Mouse (Mus musculus): ENCODE measurements at regions not wholly inside any gene's neighbourhood (a gene's known extent, or its start where the extent isn't known, plus 50 kb on each side); places are given as distances from the start of the nearest gene placed in this dataset.

GRCm38 (mm10) chr13:45277842-45278416 is 111.6 kb upstream of the Mylip start:
- no peak for DNase-seq

- DNase-seq, result no peak
Observed at GRCm38 (mm10) chr13:45281106-45281505, 108.4 kb upstream of the Mylip start.

GRCm38 (mm10) chr13:45286651-45287050 is 102.9 kb upstream of the Mylip start:
- no peak for DNase-seq

GRCm38 (mm10) chr13:45287217-45287616 is 102.3 kb upstream of the Mylip start:
- DNase-seq, result no peak

- DNase-seq, result no peak
Observed at GRCm38 (mm10) chr13:45289976-45290375, 99.6 kb upstream of the Mylip start.

GRCm38 (mm10) chr13:45294691-45295090 is 94.9 kb upstream of the Mylip start:
- DNase-seq, result no peak

GRCm38 (mm10) chr13:45300610-45301009 is 88.9 kb upstream of the Mylip start:
- no peak for DNase-seq

- DNase-seq, result no peak
Observed at GRCm38 (mm10) chr13:45301191-45301905, 88.2 kb upstream of the Mylip start.

GRCm38 (mm10) chr13:45302796-45303195 is 86.7 kb upstream of the Mylip start:
- no peak for DNase-seq

GRCm38 (mm10) chr13:45306177-45306576 is 83.4 kb upstream of the Mylip start:
- no peak for DNase-seq

- no peak for DNase-seq
Observed at GRCm38 (mm10) chr13:45307226-45307625, 82.3 kb upstream of the Mylip start.

GRCm38 (mm10) chr13:45319646-45320045 is 69.9 kb upstream of the Mylip start:
- DNase-seq, result no peak

GRCm38 (mm10) chr13:45325736-45326293 is 63.7 kb upstream of the Mylip start:
- no peak for DNase-seq

- no peak for DNase-seq
Observed at GRCm38 (mm10) chr13:45326751-45327150, 62.8 kb upstream of the Mylip start.

GRCm38 (mm10) chr13:45330561-45330960 is 59.0 kb upstream of the Mylip start:
- peak; percentile 22 for DNase-seq

- no peak for DNase-seq
Observed at GRCm38 (mm10) chr13:45332031-45332430, 57.5 kb upstream of the Mylip start.

- no peak for DNase-seq
Observed at GRCm38 (mm10) chr13:45333634-45334033, 55.9 kb upstream of the Mylip start.

Data from adrenal gland, postnatal 25 days (tissue).